Mouse (Mus musculus) gastrocnemius, postnatal 14 days (tissue): ENCODE data around the gene Parn. TPM values are rescaled to one million over a fixed set of nuclear protein-coding genes. Genes with fewer than 3 reads are reported as not detected.

Experiments used
- DNase-seq: peaks from one replicate; pipeline ENCODE4 v3.0.0; 2021; ENCODE audit warnings: mixed read lengths
- intact Hi-C: fragments of 180-260 bp; cut with DNase I; formaldehyde crosslinking; loops from one replicate; pipeline ENCODE4 v1.15.1; 2025; ENCODE audit warnings: low total_unique reads
- total RNA-seq, 2 experiments: library from RNA; stranded (reverse); gene quantifications; 2 replicates each; pipeline ENCODE4 v1.2.3; 2021

Gene Parn
- total RNA-seq, 2 experiments from 2014 or later = 9.0 to 11.8 TPM

DNA sequence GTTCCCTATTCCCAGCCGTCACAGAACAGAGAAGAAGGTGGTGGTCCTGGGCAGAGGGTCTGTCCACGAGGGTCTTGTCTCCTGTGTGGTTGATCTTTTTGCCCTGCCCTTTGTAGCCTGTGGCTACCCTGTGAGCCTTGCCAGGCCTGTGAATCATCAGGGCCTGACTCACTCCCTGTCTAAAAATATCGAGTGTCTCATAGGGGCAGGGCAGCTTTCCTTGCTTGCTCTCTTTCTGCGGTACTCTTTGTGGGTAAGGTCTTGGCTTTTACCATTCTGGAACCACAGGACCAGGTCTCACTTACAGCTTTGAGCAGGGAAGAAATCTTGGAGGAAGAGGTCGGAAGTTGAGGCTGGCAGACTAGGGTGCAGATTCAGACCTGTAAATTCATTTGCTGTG lies 162.9 kb downstream of the Parn start:
- peak; percentile 56 for DNase-seq
- intact Hi-C loops = no loop called here

DNA sequence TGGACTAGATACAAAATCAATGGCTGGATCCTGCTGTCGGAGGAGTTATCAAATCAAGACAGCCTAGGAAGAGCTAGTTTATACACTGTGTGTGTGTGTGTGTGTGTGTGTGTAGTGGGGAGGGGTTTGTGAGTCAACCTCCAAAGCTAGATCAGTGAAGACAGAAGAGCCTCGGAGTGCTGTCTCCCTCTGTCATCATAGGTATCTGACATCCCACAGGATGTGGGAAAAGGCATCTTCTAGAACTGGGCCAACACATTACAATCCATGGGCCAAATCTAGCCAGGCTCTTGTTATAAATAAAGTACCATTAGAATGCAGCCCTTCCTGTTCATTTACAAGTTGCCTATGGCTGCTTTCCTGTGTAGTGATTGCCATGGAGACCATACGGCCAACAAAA lies 163.5 kb downstream of the Parn start:
- intact Hi-C loops = no loop called here
- no peak for DNase-seq

DNA sequence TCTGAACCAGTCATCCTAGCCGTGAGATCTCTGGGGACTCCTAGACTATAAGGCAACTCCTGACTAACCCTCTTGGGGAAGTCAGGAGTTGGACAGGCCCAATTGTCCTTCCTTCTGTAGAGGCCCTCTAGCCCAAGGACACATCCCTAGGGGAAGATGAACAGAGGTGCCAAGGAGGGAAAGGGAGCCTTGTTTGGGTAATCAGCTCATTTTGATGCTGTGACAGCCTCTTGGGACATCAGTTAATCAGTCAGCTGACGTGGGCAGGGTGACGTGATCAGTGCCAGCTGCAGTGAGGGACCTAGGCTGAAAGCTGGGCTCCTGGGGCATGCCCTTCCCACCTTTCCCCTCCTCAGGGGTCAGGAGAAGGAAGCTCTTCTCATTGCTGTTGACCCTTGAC lies 169.0 kb downstream of the Parn start:
- intact Hi-C loops = no loop called here
- DNase-seq = no peak

DNA sequence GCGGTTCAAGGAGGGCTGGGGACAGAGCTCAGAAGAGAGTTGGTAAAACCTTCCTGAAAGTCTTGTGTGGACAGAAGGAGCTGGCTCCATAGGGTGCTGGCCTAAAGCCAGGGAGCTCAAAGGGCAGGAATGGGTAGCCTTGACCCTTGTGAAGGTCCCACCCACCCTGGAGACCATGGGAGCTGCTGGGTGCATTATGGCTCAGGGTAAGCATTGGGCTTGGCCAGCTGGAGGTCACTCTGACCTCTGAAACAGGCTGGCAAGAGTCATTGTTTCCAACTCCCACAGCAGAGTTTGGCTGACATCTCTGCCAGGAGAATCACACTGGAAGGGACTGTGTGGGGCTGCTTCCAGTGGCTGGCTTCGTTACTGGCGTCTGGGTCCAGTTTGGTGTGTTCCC lies 174.0 kb downstream of the Parn start:
- intact Hi-C loops = no loop called here

DNA sequence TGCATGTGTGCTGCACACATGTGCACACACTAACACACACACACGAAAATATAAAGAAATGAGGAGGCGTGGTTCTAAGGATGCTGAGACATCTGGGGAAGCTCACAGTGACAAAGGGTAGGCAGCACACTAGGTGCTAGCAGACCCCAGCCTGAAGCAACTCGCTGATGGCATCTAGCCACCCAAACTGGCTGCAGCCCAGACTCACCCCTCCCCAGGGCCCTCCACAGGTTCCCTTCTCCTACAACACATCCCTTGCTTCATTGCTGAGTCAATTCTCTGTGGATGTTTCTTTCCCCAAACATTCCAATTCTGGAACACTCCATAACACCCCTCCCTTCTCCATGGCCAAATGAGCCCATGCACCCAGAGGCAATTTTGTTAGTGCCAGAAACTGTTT lies 175.0 kb downstream of the Parn start:
- no peak for DNase-seq
- intact Hi-C loops = no loop called here

More for the DNA sequence above, 174.0 kb downstream of the Parn start:
- peak; percentile 48 for DNase-seq

DNA sequence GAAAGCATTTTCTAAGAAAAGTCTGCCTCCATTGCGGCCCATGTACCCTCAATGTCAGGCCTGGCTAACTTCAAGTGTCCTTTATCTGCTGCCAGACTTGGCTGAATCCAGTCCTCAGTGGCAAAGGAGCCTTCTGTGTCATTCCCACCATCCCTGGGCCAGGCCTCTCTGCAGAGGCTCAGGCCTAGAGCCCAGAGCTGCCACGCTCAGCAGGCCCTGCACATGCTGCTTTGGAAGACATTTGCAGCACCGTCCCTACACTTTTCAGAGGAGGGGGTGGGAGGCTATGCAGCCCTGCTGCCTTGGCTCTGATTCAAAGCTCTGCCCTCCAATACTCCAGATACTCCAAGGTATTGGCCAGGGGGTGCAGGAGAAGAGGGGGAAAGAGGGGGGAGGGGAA lies 176.2 kb downstream of the Parn start:
- intact Hi-C loops = no loop called here
- no peak for DNase-seq

Other genes starting within 250 kb of the Parn start
- gene Bfar, start 3.7 kb upstream of the Parn start, total RNA-seq = 10 to 100 TPM; 28.2 to 34.2 TPM
- 1 to 10 TPM; 1.7 to 2.3 TPM for gene 3110001I22Rik, start 3.8 kb upstream of the Parn start, total RNA-seq
- not detected for gene Pla2g10, start 62.8 kb upstream of the Parn start, total RNA-seq
- 10 to 100 TPM; 25.1 to 26.6 TPM for gene Rrn3, start 112.5 kb upstream of the Parn start, total RNA-seq
- gene Ntan1, start 150.7 kb upstream of the Parn start, total RNA-seq = 10 to 100 TPM; 34.1 to 38.6 TPM
- gene Pdxdc1, start 235.0 kb upstream of the Parn start, total RNA-seq = 10 to 100 TPM; 40.7 to 42.3 TPM
- 1 to 10 TPM; 2.8 to 2.9 TPM for gene Mpv17l, start 235.0 kb upstream of the Parn start, total RNA-seq